Mouse (Mus musculus) NIH3T3 (cell line): ENCODE measurements around the gene Eef1akmt3.

Source experiments
- DNase-seq: peaks from one replicate; pipeline ENCODE4 v3.0.0-alpha.2; 2012; ENCODE audit warnings: low read depth

The Eef1akmt3 gene

DNA sequence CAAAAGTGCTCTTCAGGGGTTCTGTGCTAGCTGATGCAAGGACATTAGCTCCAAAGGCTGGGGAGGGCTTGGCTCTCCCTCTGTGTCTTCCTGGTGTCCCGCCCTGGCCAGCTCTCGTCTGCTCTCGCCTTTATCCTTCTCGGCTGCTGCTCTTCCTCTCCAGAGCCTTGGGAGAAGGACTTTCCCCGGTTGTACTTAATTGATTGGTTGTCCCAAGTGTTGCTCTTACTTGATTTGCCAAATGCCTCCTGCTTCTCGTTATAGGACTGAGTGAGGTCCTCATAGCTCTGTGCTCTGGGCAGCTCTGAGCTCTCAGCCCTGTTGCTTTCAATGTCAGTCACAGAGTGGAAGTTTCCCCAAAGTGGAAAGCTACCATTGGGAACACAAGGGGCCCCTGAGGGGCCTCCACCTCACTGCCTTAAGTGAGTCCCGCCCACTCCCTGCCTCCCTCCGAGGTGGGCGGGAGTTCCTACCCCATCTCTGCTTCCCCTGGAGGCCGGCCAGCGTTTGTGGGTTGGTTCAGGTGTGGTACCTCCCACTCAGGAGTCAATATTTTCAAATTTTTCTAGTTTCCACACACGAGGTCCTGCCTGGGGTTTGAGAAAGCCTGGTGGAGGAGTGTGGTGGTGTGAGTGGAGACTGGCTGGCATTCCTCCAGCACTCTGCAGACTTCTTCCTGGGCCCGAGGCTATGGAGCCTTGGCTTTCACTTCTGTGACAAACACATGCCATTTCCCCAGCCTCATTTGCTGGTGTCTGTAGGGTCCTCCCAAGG is 43.8 kb downstream of the Eef1akmt3 start:
- DNase-seq: peak; percentile 53

DNA sequence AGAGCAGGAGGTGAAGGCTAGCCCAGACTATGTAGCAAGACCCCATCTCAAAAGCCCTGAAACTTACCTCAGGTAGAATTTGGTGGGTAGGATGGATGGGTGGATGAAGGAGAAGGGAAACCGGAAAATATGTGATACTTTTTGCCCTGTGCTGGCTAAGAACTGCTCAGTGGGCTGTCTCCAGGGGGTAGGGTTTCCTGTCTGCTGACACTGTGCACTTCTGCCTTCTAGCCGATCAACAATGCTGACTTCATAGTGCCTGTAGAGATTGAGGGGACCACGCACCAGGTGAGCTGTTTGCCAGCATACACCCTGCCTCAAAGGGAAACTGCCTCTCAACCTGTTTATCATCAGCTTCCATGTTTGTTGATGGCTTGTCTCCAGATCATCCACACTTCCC is 47.7 kb downstream of the Eef1akmt3 start:
- DNase-seq: no peak

- no peak for DNase-seq
Observed at GRCm38 (mm10) chr10:126991676-126992075, 49.6 kb downstream of the Eef1akmt3 start.

GRCm38 (mm10) chr10:126990313-126991056 is 50.8 kb downstream of the Eef1akmt3 start:
- peak; percentile 89 for DNase-seq

- DNase-seq: no peak
Observed at GRCm38 (mm10) chr10:126988513-126989165, 52.7 kb downstream of the Eef1akmt3 start.

DNA sequence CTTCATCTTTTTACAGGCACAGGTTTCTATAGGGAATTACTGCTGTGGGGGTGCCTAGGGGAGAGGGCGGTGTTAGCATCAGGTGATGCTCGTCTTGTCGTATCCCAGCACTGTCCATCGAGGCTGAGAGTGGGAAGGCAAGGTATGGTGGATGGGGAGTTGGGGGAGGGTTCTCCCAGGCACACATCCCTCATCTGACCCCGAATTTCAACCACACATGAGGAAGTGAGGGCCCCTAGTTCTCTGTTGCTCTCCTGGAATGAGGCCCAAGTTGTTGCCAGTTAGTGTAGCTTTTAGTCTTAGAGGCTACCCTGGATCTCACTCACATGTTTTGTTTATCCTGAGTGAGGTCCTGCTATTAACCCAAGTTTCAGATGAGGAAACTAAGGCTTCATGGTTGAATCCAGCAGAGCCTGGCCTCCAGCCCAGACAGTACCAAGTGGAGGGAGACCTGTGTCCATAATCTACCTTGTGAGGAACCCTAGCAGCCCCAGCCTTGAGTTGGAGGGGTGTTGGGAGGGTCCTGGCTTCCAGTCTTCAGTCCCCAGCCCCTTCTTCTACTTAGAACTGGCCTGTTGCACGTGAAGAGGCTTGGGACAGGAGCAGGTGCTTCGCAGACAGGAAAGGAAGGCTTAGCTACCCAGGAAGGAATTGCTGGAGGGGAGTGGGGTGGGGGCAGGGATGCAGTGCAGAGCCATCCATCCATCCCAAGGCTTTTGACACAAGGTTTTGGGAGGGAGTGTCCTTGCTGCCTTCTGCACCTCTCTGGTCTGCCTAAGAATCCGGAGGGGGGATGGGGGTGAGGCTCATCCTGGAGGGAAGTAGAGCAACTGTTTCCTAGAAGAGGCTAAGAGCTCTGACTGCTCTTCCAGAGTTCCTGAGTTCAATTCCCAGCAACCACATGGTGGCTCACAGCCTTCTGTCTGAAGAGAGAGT is 53.9 kb downstream of the Eef1akmt3 start:
- no peak for DNase-seq

- DNase-seq: peak; percentile 75
Observed at GRCm38 (mm10) chr10:126986541-126986961, 54.8 kb downstream of the Eef1akmt3 start.

- DNase-seq: no peak
Observed at GRCm38 (mm10) chr10:126985579-126985978, 55.7 kb downstream of the Eef1akmt3 start.

- no peak for DNase-seq
Observed at GRCm38 (mm10) chr10:126985127-126985526, 56.2 kb downstream of the Eef1akmt3 start.

GRCm38 (mm10) chr10:126984189-126985004 is 56.9 kb downstream of the Eef1akmt3 start:
- peak; percentile 54 for DNase-seq

GRCm38 (mm10) chr10:126983193-126983725 is 58.1 kb downstream of the Eef1akmt3 start:
- no peak for DNase-seq

- DNase-seq: peak; percentile 73
Observed at GRCm38 (mm10) chr10:126981746-126982145, 59.6 kb downstream of the Eef1akmt3 start.
